Mouse (Mus musculus): ENCODE results near the gene Dlgap1.

DNA sequence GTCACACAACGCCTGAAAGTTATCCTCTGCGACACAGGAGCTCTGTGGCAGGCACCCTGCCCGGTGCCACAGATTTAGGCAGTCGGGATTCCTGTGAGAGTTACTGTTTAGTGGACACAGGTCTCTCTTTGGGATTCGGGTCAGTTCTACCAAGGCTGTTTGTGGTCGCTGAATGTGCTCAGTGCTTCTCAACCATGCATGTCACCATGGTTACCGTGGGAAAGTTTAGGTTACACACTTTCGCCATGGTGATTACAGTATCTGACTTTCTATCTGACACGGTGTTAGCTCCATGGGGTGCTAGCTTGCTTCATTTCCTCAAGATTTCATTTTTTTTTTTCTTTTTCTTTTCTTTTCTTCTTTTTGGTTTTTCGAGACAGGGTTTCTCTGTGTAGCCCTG lies 793.8 kb downstream of the Dlgap1 start:
- TF ChIP-seq GATA1 (IDR thresholded peaks at IDR 0.05; ENCODE audit: borderline replicate concordance, low read length) (no peak), FLI1 (IDR thresholded peaks at IDR 0.05; ENCODE audit: low read length) (no peak)
